Mouse (Mus musculus): ENCODE data around the gene Adarb1.
"Not testable (repeated sequence)": the region's sequence is repeated elsewhere in the genome, so short reads cannot be mapped to it uniquely, and the experiment has no call there.

The Adarb1 gene

GRCm38 (mm10) chr10:77308978-77309377, 109.1 kb downstream of the Adarb1 start:
- DNase-seq: no peak

GRCm38 (mm10) chr10:77305766-77306165, 112.3 kb downstream of the Adarb1 start:
- DNase-seq: no peak

GRCm38 (mm10) chr10:77304840-77305533, 113.1 kb downstream of the Adarb1 start:
- no peak for DNase-seq

- DNase-seq: no peak
Measured at GRCm38 (mm10) chr10:77304362-77304761, 113.7 kb downstream of the Adarb1 start.

- DNase-seq: no peak
Measured at GRCm38 (mm10) chr10:77300934-77301297, 117.2 kb downstream of the Adarb1 start.

GRCm38 (mm10) chr10:77300237-77300933, 117.7 kb downstream of the Adarb1 start:
- no peak for DNase-seq

GRCm38 (mm10) chr10:77299194-77299593, 118.9 kb downstream of the Adarb1 start:
- DNase-seq: no peak

GRCm38 (mm10) chr10:77298621-77299020, 119.4 kb downstream of the Adarb1 start:
- no peak for DNase-seq

- no peak for DNase-seq
Measured at GRCm38 (mm10) chr10:77294691-77295090, 123.4 kb downstream of the Adarb1 start.

GRCm38 (mm10) chr10:77290624-77291366, 127.3 kb downstream of the Adarb1 start:
- DNase-seq: no peak

- DNase-seq: no peak
Measured at GRCm38 (mm10) chr10:77289559-77289958, 128.5 kb downstream of the Adarb1 start.

- DNase-seq: no peak
Measured at GRCm38 (mm10) chr10:77288639-77289195, 129.4 kb downstream of the Adarb1 start.

GRCm38 (mm10) chr10:77287626-77288025, 130.4 kb downstream of the Adarb1 start:
- DNase-seq: no peak

GRCm38 (mm10) chr10:77284832-77285231, 133.2 kb downstream of the Adarb1 start:
- no peak for DNase-seq

GRCm38 (mm10) chr10:77282822-77283221, 135.2 kb downstream of the Adarb1 start:
- peak; percentile 78 for DNase-seq

- DNase-seq: not testable (repeated sequence)
Measured at GRCm38 (mm10) chr10:77282085-77282484, 136.0 kb downstream of the Adarb1 start.

GRCm38 (mm10) chr10:77273798-77274197, 144.3 kb downstream of the Adarb1 start:
- DNase-seq: no peak

GRCm38 (mm10) chr10:77272980-77273730, 144.9 kb downstream of the Adarb1 start:
- DNase-seq: no peak

- no peak for DNase-seq
Measured at GRCm38 (mm10) chr10:77269129-77269528, 148.9 kb downstream of the Adarb1 start.

GRCm38 (mm10) chr10:77267027-77267426, 151.0 kb downstream of the Adarb1 start:
- DNase-seq: no peak

GRCm38 (mm10) chr10:77266281-77266680, 151.8 kb downstream of the Adarb1 start:
- no peak for DNase-seq

- no peak for DNase-seq
Measured at GRCm38 (mm10) chr10:77260166-77260875, 157.7 kb downstream of the Adarb1 start.
